ENCODE assay signal across 20 mouse cellular contexts in the genomic region with DNA sequence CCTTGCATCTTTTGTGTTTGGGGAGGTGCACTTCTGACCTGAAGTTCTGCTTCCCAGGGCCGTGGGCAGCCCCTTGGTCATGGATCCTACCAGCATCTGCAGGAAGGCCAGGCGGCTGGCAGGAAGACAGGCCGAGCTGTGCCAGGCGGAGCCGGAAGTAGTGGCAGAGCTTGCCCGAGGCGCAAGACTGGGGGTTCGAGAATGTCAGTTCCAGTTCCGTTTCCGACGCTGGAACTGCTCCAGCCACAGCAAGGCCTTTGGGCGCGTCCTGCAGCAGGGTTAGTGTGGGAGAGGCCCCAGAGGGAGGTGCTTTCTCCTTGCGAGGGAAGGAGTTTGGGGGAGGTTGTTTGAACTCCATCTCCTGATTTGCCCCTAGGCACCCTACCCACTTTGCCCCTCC. TPM values are rescaled to one million over a fixed set of nuclear protein-coding genes. Genes with fewer than 3 reads are reported as not detected.
DNase-seq lines count a peak whose midpoint lies in the region; ATAC-seq and TF ChIP-seq lines count a peak whose summit lies in the region.
"Had no signal": no experiment of that assay in that cellular context is flagged by ENCODE, and none has a peak within 500 bp of the region (broad histone marks: within the 10 kb centered on the region; RNA-seq: fewer than 3 reads in every experiment).

No protein-coding gene starts in this region.

- H3K27ac ChIP-seq in lung, embryonic 14.5 days (ENCODE audit: low read depth) = no peak overlapping the region
- 0 out of 2 replicates have a peak overlapping the region, but pooled peaks have one; percentile 9 for H3K27ac ChIP-seq in bone marrow, adult 2 months (ENCODE audit: control insufficient read depth, insufficient read depth, low read depth, low read length, poor library complexity)
- H3K27ac ChIP-seq: embryonic facial prominence, embryonic 12.5 days; forebrain, embryonic 10.5 days; hindbrain, embryonic 15.5 days; stomach, postnatal 0 days had no signal

- no peak overlapping the region for H3K4me2 ChIP-seq in lung, embryonic 14.5 days
- H3K4me2 ChIP-seq: embryonic facial prominence, embryonic 12.5 days had no signal

- no peak overlapping the region for H3K4me3 ChIP-seq in lung, embryonic 14.5 days (ENCODE audit: low read depth, low read length)
- no peak overlapping the region for H3K4me3 ChIP-seq in bone marrow, adult 2 months (replicated peaks; ENCODE audit: control insufficient read depth, low read depth, low read length)
- H3K4me3 ChIP-seq in megakaryocyte, embryonic 14.5 days (replicated peaks) = peak overlapping the region; percentile 44
- H3K4me3 ChIP-seq: embryonic facial prominence, embryonic 12.5 days; forebrain, embryonic 10.5 days; hindbrain, embryonic 15.5 days had no signal

- H3K9me3 ChIP-seq in lung, embryonic 14.5 days (ENCODE audit: low read depth, low read length) = peaks cover 3% of the 10 kb centered on the region; the same call in 1 of the 2 replicates
- H3K9me3 ChIP-seq in megakaryocyte, embryonic 14.5 days = peaks cover 14% of the 10 kb centered on the region
- H3K9me3 ChIP-seq: embryonic facial prominence, embryonic 12.5 days; hindbrain, embryonic 15.5 days had no signal

- H3K9ac ChIP-seq in lung, embryonic 14.5 days = no peak overlapping the region
- H3K9ac ChIP-seq: embryonic facial prominence, embryonic 12.5 days; hindbrain, embryonic 15.5 days had no signal

- peak; percentile 42 for DNase-seq in lung, embryonic 14.5 days
- DNase-seq in lung, adult 18-20 months = no peak
- peak; percentile 39 for DNase-seq in 416B (ENCODE audit: low read depth)
- no peak for DNase-seq in left cerebral cortex, adult 18-20 months (ENCODE audit: low spot score in 2 of 2)
- DNase-seq in spleen, postnatal 4 days (ENCODE audit: low spot score in 2 of 2) = no peak
- DNase-seq: adrenal gland, postnatal 14 days; kidney, postnatal 14 days; liver; lung, postnatal 14 days; right cerebral cortex, adult 18-20 months had no signal

- no peak for ATAC-seq in lung, embryonic 14.5 days (ENCODE audit: insufficient read depth)
- ATAC-seq: intestine, postnatal 0 days had no signal

- no peaks in the 10 kb centered on the region for H3K4me1 ChIP-seq in lung, embryonic 14.5 days (ENCODE audit: insufficient read depth)
- peaks cover 2% of the 10 kb centered on the region for H3K4me1 ChIP-seq in bone marrow, adult 2 months (ENCODE audit: control insufficient read depth, insufficient read depth, low read length)
- H3K4me1 ChIP-seq in megakaryocyte, embryonic 14.5 days = peaks cover 21% of the 10 kb centered on the region

- no peaks in the 10 kb centered on the region for H3K36me3 ChIP-seq in lung, embryonic 14.5 days (ENCODE audit: insufficient read depth)
- H3K36me3 ChIP-seq in megakaryocyte, embryonic 14.5 days (replicated peaks; ENCODE audit: low read length) = no peaks in the 10 kb centered on the region
- H3K36me3 ChIP-seq: embryonic facial prominence, embryonic 12.5 days; forebrain, embryonic 10.5 days; hindbrain, embryonic 15.5 days had no signal

- peak; percentile 23; the same call in 1 of the 2 replicates for TF ChIP-seq POLR2A in bone marrow, adult 2 months (IDR thresholded peaks at IDR 0.05; ENCODE audit: borderline replicate concordance, control insufficient read depth, low read depth, low read length)

- H3K27me3 ChIP-seq in lung, embryonic 14.5 days (ENCODE audit: insufficient read depth, low read length) = peaks cover 72% of the 10 kb centered on the region
- peaks cover 94% of the 10 kb centered on the region for H3K27me3 ChIP-seq in megakaryocyte, embryonic 14.5 days (replicated peaks)

- WGBS in lung, embryonic 14.5 days = 18% methylated on average over 14 of the region's 14 CpGs
- 2% methylated on average over 14 of the region's 14 CpGs for WGBS in bone marrow, adult 2 months

- TF ChIP-seq CTCF in lung, embryonic 14.5 days (IDR thresholded peaks at IDR 0.05; ENCODE audit: low read depth) = no peak
- TF ChIP-seq CTCF in bone marrow, adult 2 months (IDR thresholded peaks at IDR 0.05; ENCODE audit: control insufficient read depth, insufficient read depth, low read length) = no peak

RNA-seq across cellular contexts. Expression of a gene that starts 9.3 kb away (rescaled TPM):
- polyA plus RNA-seq in lung, embryonic 14.5 days (2014; fragmentation: Nextera tagmentation; extraction: Ambion mirVana) = not detected in 2 replicates
- not detected in 2 replicates for polyA plus RNA-seq in bone marrow, adult 2 months (2011; ENCODE audit: insufficient read depth, insufficient read length, low replicate concordance, missing spikeins)
- not detected in 2 replicates for polyA plus RNA-seq in megakaryocyte, embryonic 14.5 days (2012; ENCODE audit: insufficient read depth, low replicate concordance)
- 10 to 100 TPM; 15.8 to 15.9 TPM for total RNA-seq in left cerebral cortex, adult 18-20 months (2021)
- polyA plus RNA-seq: heart, postnatal 0 days; intestine, postnatal 0 days; neural tube, embryonic 14.5 days had no signal

RNA-seq across cellular contexts. Expression of a gene that starts 10.4 kb away (rescaled TPM):
- 0.53 and 0.57 TPM in 2 replicates for polyA plus RNA-seq in lung, embryonic 14.5 days (2014; fragmentation: Nextera tagmentation; extraction: Ambion mirVana)
- not detected in 2 replicates for polyA plus RNA-seq in bone marrow, adult 2 months (2011; ENCODE audit: insufficient read depth, insufficient read length, low replicate concordance, missing spikeins)
- 0.60 TPM in 1 of 2 replicates, not detected in the other for polyA plus RNA-seq in megakaryocyte, embryonic 14.5 days (2012; ENCODE audit: insufficient read depth, low replicate concordance)
- total RNA-seq in left cerebral cortex, adult 18-20 months (2021) = 1 to 10 TPM; 3.3 to 4.5 TPM
- polyA plus RNA-seq: neural tube, embryonic 14.5 days had no signal

RNA-seq across cellular contexts. Expression of a gene that starts 33.0 kb away (rescaled TPM):
- 0.12 and 0.29 TPM in 2 replicates for polyA plus RNA-seq in lung, embryonic 14.5 days (2014; fragmentation: Nextera tagmentation; extraction: Ambion mirVana)
- 0.52 TPM in 1 of 2 replicates, not detected in the other for polyA plus RNA-seq in bone marrow, adult 2 months (2011; ENCODE audit: insufficient read depth, insufficient read length, low replicate concordance, missing spikeins)
- polyA plus RNA-seq in megakaryocyte, embryonic 14.5 days (2012; ENCODE audit: insufficient read depth, low replicate concordance) = not detected in 2 replicates
- under 1 TPM; 0.12 to 0.51 TPM for total RNA-seq in left cerebral cortex, adult 18-20 months (2021)
- total RNA-seq: left cerebral cortex, postnatal 10 days had no signal
- polyA plus RNA-seq: forebrain, embryonic 10.5 days; hindbrain, embryonic 15.5 days; neural tube, embryonic 14.5 days had no signal

Comparison
In these comparisons a context has a peak if more than half of its experiments do, and no peak if none do; other contexts are left out.
1. DNase-seq: peak in lung, embryonic 14.5 days (single experiment) and 416B (single experiment); none in lung, adult 18-20 months (0 of 2), left cerebral cortex, adult 18-20 months (0 of 2) and spleen, postnatal 4 days (0 of 2).